Mouse (Mus musculus): Measurements from ENCODE around the gene Cttnbp2.
A peak's percentile ranks its signal among the peaks of the same experiment; 100 is the strongest.
"Not testable (repeated sequence)": the region's sequence is repeated elsewhere in the genome, so short reads cannot be mapped to it uniquely, and the experiment has no call there.

Gene Cttnbp2

GRCm38 (mm10) chr6:18415961-18416360, 98.7 kb downstream of the Cttnbp2 start:
- no peak for DNase-seq (ENCODE audit: low spot score)

GRCm38 (mm10) chr6:18411505-18412225, 103.0 kb downstream of the Cttnbp2 start:
- no peak for DNase-seq (ENCODE audit: low spot score)

- DNase-seq (ENCODE audit: low spot score), result no peak
Observed at GRCm38 (mm10) chr6:18408445-18408844, 106.2 kb downstream of the Cttnbp2 start.

GRCm38 (mm10) chr6:18401066-18401674, 113.5 kb downstream of the Cttnbp2 start:
- DNase-seq (ENCODE audit: low spot score), result peak; percentile 14

- DNase-seq (ENCODE audit: low spot score), result no peak
Observed at GRCm38 (mm10) chr6:18381380-18381779, 133.3 kb downstream of the Cttnbp2 start.

- no peak for DNase-seq (ENCODE audit: low spot score)
Observed at GRCm38 (mm10) chr6:18380300-18381202, 134.1 kb downstream of the Cttnbp2 start.

GRCm38 (mm10) chr6:18377755-18378154, 136.9 kb downstream of the Cttnbp2 start:
- not testable (repeated sequence) for DNase-seq (ENCODE audit: low spot score)

GRCm38 (mm10) chr6:18374744-18375143, 139.9 kb downstream of the Cttnbp2 start:
- DNase-seq (ENCODE audit: low spot score), result no peak

- DNase-seq (ENCODE audit: low spot score), result no peak
Observed at GRCm38 (mm10) chr6:18373652-18374051, 141.0 kb downstream of the Cttnbp2 start.

- DNase-seq (ENCODE audit: low spot score), result peak; percentile 56
Observed at GRCm38 (mm10) chr6:18372447-18373228, 142.0 kb downstream of the Cttnbp2 start.

GRCm38 (mm10) chr6:18369723-18370122, 144.9 kb downstream of the Cttnbp2 start:
- peak; percentile 9 for DNase-seq (ENCODE audit: low spot score)

GRCm38 (mm10) chr6:18369054-18369453, 145.6 kb downstream of the Cttnbp2 start:
- no peak for DNase-seq (ENCODE audit: low spot score)

- DNase-seq (ENCODE audit: low spot score), result peak; percentile 12
Observed at GRCm38 (mm10) chr6:18362232-18362631, 152.4 kb downstream of the Cttnbp2 start.

GRCm38 (mm10) chr6:18360955-18361354, 153.7 kb downstream of the Cttnbp2 start:
- DNase-seq (ENCODE audit: low spot score), result no peak

GRCm38 (mm10) chr6:18360154-18360553, 154.5 kb downstream of the Cttnbp2 start:
- DNase-seq (ENCODE audit: low spot score), result no peak

GRCm38 (mm10) chr6:18349153-18349858, 165.3 kb downstream of the Cttnbp2 start:
- no peak for DNase-seq (ENCODE audit: low spot score)

GRCm38 (mm10) chr6:18344272-18344671, 170.4 kb downstream of the Cttnbp2 start:
- DNase-seq (ENCODE audit: low spot score), result no peak

GRCm38 (mm10) chr6:18338307-18338706, 176.3 kb downstream of the Cttnbp2 start:
- DNase-seq (ENCODE audit: low spot score), result no peak

GRCm38 (mm10) chr6:18335393-18335792, 179.2 kb downstream of the Cttnbp2 start:
- DNase-seq (ENCODE audit: low spot score), result no peak

GRCm38 (mm10) chr6:18322950-18323349, 191.7 kb downstream of the Cttnbp2 start:
- DNase-seq (ENCODE audit: low spot score), result no peak
